Mouse (Mus musculus) cortical plate, adult 2 months (tissue): ENCODE results near the gene H2-Q1.
"Not testable (repeated sequence)": the region's sequence is repeated elsewhere in the genome, so short reads cannot be mapped to it uniquely, and the experiment has no call there.

Experiments
- CTCF ChIP-seq: fragments of 200-500 bp; IDR thresholded peaks from 2 replicates; pipeline ENCODE4 v1.5.1; 2011; ENCODE audit warnings: mild to moderate bottlenecking, control low read depth, low read length; ENCODE audit not compliant: insufficient read depth; ENCODE audit errors: extremely low read depth
- POLR2A ChIP-seq: fragments of 200-500 bp; IDR thresholded peaks from 2 replicates; pipeline ENCODE4 v1.6.1; 2011; ENCODE audit warnings: mild to moderate bottlenecking, low read length, control low read depth; ENCODE audit not compliant: insufficient read depth; ENCODE audit errors: extremely low read depth

- not testable (repeated sequence) for TF ChIP-seq POLR2A, CTCF
Observed at GRCm38 (mm10) chr17:35304921-35305320, 15.3 kb upstream of the H2-Q1 start.
